Mouse (Mus musculus) ZHBTc4 (cell line): ENCODE data around the gene Lce3d.

Experiments used
- DNase-seq: peaks from one replicate; pipeline ENCODE4 v3.0.0-alpha.2; 2011; ENCODE audit warnings: low read depth, low spot score

Lce3d gene

GRCm38 (mm10) chr3:92957090-92957489 lies at the start of gene Lce3d:
TSS of gene Lce3d (plus strand) at chr3:92957390.
- no peak for DNase-seq

GRCm38 (mm10) chr3:92907571-92907970 lies 49.6 kb upstream of the Lce3d start:
- peak; percentile 46 for DNase-seq

- peak; percentile 57 for DNase-seq
Measured at GRCm38 (mm10) chr3:92920364-92920763, 36.8 kb upstream of the Lce3d start.

GRCm38 (mm10) chr3:92926130-92926529 lies 31.1 kb upstream of the Lce3d start, which contains the start of gene Lce3a:
TSS of gene Lce3a (minus strand) at chr3:92926230.
- no peak for DNase-seq

- DNase-seq: no peak
Measured at GRCm38 (mm10) chr3:92932679-92933078, 24.5 kb upstream of the Lce3d start, which contains the start of gene Lce3b. TSS of gene Lce3b (plus strand) at chr3:92932979.

- no peak for DNase-seq
Measured at GRCm38 (mm10) chr3:92944186-92944585, 13.0 kb upstream of the Lce3d start, which contains the start of gene Lce3c. TSS of gene Lce3c (plus strand) at chr3:92944486.

- no peak for DNase-seq
Measured at GRCm38 (mm10) chr3:92966761-92967160, 9.6 kb downstream of the Lce3d start, which contains the start of gene Lce3e. TSS of gene Lce3e (plus strand) at chr3:92967061.

- no peak for DNase-seq
Measured at GRCm38 (mm10) chr3:92978484-92978883, 21.3 kb downstream of the Lce3d start.

GRCm38 (mm10) chr3:92991926-92992325 lies 34.7 kb downstream of the Lce3d start, which contains the start of gene Lce3f:
TSS of gene Lce3f (plus strand) at chr3:92992226.
- DNase-seq: no peak

GRCm38 (mm10) chr3:92998691-92999090 lies 41.5 kb downstream of the Lce3d start:
- DNase-seq: peak; percentile 75

GRCm38 (mm10) chr3:93000621-93001020 lies 43.4 kb downstream of the Lce3d start:
- no peak for DNase-seq

- no peak for DNase-seq
Measured at GRCm38 (mm10) chr3:93002843-93003242, 45.7 kb downstream of the Lce3d start.
